Mouse (Mus musculus) embryonic facial prominence, embryonic 10.5 days (tissue): Measurements from ENCODE around the gene Rbms3. TPM values are rescaled to one million over a fixed set of nuclear protein-coding genes. Genes with fewer than 3 reads are reported as not detected.

Source experiments
- DNase-seq: peaks from one replicate; pipeline ENCODE4 v3.0.0-alpha.2; 2017; ENCODE audit warnings: low spot score
- H3K27ac ChIP-seq: fragments of 300-500 bp; sonication (generic); replicated peaks from 2 replicates; pipeline ENCODE4 v1.5.1; 2016; ENCODE audit warnings: mild to moderate bottlenecking
- H3K27me3 ChIP-seq: fragments of 300-500 bp; sonication (generic); replicated peaks from 2 replicates; pipeline ENCODE4 v1.6.1; 2016; ENCODE audit warnings: low read depth, mild to moderate bottlenecking; ENCODE audit not compliant: poor library complexity, severe bottlenecking
- H3K36me3 ChIP-seq: fragments of 300-500 bp; sonication (generic); replicated peaks from 2 replicates; pipeline ENCODE4 v1.6.1; 2016; ENCODE audit warnings: mild to moderate bottlenecking, moderate library complexity
- H3K4me1 ChIP-seq: fragments of 300-500 bp; sonication (generic); 2 replicates; pipeline ENCODE4 v1.6.1; 2016
- H3K4me3 ChIP-seq: fragments of 300-500 bp; sonication (generic); 2 replicates; pipeline ENCODE4 v1.5.1; 2016; ENCODE audit warnings: mild to moderate bottlenecking, moderate library complexity
- H3K9me3 ChIP-seq: fragments of 300-500 bp; sonication (generic); 2 replicates; pipeline ENCODE4 v1.6.1; 2016; ENCODE audit warnings: mild to moderate bottlenecking
- WGBS: fragments of 180-500 bp; shearing (Covaris S2); methylation state at CpG from one replicate; pipeline ENCODE4 v1.1.7; 2016; 5-methylcytosine and 5-hydroxymethylcytosine counted together
- polyA plus RNA-seq: library from polyadenylated mRNA; unstranded; fragments of >200 nt; fragmentation: Nextera tagmentation; extraction: Ambion mirVana; gene quantifications from 2 replicates; pipeline ENCODE4 v1.2.1, GENCODE M21; 2016

Rbms3 gene
- polyA plus RNA-seq, 1 experiment from 2014 or later, result 29.9 TPM

DNA sequence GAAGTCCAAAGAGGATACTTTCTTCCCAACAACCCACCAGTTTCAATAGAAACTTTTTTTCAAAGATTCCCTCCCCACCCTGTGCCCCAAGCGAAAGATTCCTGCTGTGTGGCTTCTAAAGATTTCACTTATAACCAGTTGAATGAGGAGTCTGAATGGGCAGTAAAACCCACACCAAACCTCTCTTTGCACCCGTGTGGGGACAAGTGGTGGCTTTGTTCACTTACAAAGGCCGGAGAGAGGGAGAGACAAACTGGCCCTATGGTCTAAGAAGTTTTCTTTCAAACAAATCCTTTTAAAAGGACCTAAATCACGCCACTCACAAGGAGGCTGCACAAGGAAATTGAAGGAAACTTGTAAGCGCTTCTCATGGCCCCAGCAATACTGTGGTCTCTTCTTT lies 268.3 kb downstream of the Rbms3 start:
- Histone ChIP-seq H3K4me1 (peaks cover 18% of the 10 kb centered on the region), H3K27ac (no peak overlapping the region), H3K36me3 (no peaks in the 10 kb centered on the region), H3K27me3 (peaks cover 41% of the 10 kb centered on the region), H3K4me3 (no peak overlapping the region), H3K9me3 (no peaks in the 10 kb centered on the region)
- 32% methylated on average over 5 of the region's 5 CpGs for WGBS
- no peak for DNase-seq

DNA sequence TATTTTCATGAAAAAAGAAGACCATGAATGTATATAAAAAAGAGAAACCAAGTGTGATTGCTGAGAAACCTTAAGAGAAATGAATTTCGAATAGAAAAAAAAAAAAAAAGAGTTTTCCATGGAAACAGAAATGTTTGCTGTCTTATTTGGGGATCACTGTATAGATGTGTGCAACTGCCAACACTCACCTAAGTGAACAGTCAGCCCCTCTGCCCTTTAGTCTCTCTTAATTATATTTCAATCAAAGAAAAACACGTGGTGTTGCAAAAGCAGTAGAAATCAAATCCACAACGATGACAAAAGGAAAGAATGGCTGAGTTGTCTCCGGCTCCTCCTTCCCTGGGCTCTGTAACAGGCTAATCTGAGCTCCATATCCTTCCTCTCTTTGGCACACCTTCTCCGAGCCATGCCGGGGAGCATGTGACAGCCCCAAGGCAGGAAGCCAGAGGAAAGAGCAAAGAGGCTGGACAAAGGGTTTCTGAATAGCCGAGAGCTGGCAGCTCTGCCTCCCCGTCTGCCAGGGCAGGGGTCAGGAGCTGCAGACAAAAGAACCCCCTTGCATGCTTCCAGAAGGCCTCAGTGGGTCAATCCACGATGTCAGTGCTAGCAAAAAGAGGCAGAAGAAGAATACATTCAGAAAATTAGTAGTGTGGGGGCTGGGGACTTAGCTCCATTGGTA lies 272.8 kb downstream of the Rbms3 start:
- H3K4me3 ChIP-seq, result no peak overlapping the region
- peak; percentile 77 for DNase-seq
- H3K9me3 ChIP-seq, result no peaks in the 10 kb centered on the region
- peaks cover 29% of the 10 kb centered on the region for H3K27me3 ChIP-seq
- peaks cover 14% of the 10 kb centered on the region for H3K4me1 ChIP-seq
- 12% methylated on average over 9 of the region's 9 CpGs for WGBS
- H3K27ac ChIP-seq, result peak overlapping the region; percentile 70
- H3K36me3 ChIP-seq, result no peaks in the 10 kb centered on the region

DNA sequence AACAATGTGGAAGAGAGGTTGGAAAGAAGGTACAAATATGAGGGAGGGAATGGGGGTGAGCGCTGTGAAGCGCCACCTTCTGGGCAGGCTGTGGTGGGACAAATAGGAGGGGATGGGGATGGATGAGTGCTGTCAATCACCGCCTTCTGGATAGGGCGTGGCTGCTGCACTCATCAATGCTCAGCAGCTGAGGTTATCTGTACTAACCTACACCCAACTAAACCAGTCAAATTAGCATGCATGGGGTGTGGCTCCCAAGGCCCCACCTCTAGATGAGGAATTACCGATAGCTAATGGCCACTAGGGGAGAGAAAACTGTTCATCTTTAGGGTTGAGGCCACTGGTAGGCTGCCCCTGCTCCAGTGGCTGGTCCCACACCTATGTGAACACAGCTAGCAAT lies 274.2 kb downstream of the Rbms3 start:
- Histone ChIP-seq H3K36me3 (no peaks in the 10 kb centered on the region), H3K27me3 (peaks cover 28% of the 10 kb centered on the region), H3K27ac (no peak overlapping the region), H3K4me3 (no peak overlapping the region), H3K4me1 (peaks cover 14% of the 10 kb centered on the region), H3K9me3 (no peaks in the 10 kb centered on the region)
- no peak for DNase-seq
- WGBS, result 64% methylated on average over 5 of the region's 5 CpGs

DNA sequence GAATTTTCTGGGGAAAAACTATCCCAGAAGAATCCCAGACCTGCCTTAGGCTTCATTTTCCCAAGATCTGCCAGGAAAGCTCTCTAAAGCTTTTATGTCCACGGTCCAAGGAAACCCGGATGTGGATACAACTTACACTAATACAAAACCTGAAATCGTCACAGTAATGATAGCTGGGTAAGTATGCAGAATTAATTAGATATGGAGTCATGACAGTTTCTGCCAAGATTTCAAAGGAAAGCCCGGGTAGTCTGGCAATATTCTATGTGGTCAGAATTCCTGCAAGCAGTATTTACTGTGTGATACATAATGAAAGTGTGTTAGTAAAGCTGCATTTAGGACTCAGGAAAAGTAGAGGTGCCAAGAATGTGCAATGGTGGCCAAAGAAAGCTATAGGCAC lies 287.4 kb downstream of the Rbms3 start:
- Histone ChIP-seq H3K27me3 (no peaks in the 10 kb centered on the region), H3K9me3 (no peaks in the 10 kb centered on the region), H3K27ac (no peak overlapping the region), H3K4me3 (no peak overlapping the region), H3K4me1 (no peaks in the 10 kb centered on the region), H3K36me3 (no peaks in the 10 kb centered on the region)
- 88% methylated on average over 4 of the region's 4 CpGs for WGBS
- DNase-seq, result no peak

DNA sequence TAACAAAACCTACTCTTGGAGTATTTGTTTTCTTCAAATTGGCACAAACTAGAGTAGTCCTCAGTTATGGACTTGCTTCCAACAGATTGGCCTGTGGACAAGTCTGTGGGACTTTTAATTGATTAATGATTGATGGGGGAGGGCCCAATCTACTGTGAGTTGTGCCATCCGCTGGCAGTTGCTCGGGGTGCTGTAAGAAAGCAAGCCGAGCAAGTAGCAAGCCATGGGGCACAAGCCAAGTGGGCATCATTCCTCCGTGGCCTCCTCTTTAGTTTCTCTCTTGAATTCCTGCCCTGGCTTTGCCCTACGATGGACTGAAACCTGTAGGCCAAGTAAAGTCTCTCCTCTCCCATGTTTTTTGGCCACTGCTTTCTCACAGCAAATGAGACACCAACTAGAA lies 299.0 kb downstream of the Rbms3 start:
- H3K9me3 ChIP-seq, result no peaks in the 10 kb centered on the region
- 93% methylated on average over 5 of the region's 5 CpGs for WGBS

DNA sequence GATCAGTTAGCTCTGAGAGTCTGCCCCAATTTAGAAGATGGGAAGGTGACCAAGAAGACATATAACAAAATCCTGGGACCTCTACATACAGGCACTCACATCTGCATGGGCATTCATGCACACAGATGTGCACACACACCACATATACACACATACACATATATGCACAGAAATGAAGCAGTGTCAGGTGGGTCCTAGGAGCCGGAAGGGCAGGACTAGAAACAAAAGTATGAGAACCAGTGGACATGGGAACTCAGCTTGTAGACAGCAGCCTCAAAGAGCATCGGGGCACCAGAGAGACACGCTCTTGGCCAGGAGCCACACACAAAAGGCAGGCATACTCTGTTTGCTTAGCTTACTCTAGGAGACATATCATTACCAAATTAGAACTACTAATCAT lies 310.4 kb downstream of the Rbms3 start:
- H3K4me3 ChIP-seq, result no peak overlapping the region
- no peak overlapping the region for H3K27ac ChIP-seq
- H3K36me3 ChIP-seq, result no peaks in the 10 kb centered on the region
- no peaks in the 10 kb centered on the region for H3K27me3 ChIP-seq
- no peak for DNase-seq
- WGBS, result 91% methylated on average over 3 of the region's 3 CpGs
- peaks cover 9% of the 10 kb centered on the region; the same call in 1 of the 2 replicates for H3K4me1 ChIP-seq
- H3K9me3 ChIP-seq, result no peaks in the 10 kb centered on the region

More for the DNA sequence above, 299.0 kb downstream of the Rbms3 start:
- DNase-seq, result no peak
- Histone ChIP-seq H3K36me3 (no peaks in the 10 kb centered on the region), H3K27ac (no peak overlapping the region), H3K4me1 (no peaks in the 10 kb centered on the region), H3K27me3 (no peaks in the 10 kb centered on the region), H3K4me3 (no peak overlapping the region)

DNA sequence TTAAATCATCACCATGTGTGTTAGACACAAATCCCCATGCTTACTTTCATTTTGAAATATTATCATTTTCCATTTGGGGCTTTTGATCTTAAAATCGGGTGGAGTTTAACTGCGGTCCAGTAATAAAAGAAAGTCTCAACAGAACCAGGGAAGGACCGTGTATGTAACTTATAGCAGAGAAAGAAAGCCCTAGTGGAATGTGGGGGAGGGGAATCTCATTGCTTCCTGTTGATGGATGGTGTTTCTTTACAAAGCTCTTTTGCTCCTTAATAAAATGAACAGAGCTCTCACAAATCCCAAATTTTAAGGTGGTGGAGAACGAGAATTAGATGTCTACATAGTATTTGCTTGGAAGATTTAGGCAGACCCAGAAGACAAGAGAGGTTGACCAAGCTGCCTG lies 311.3 kb downstream of the Rbms3 start:
- H3K9me3 ChIP-seq, result no peaks in the 10 kb centered on the region
- H3K4me3 ChIP-seq, result no peak overlapping the region
- DNase-seq, result no peak
- peaks cover 9% of the 10 kb centered on the region; the same call in 1 of the 2 replicates for H3K4me1 ChIP-seq
- 72% methylated on average over 4 of the region's 4 CpGs for WGBS
- H3K27me3 ChIP-seq, result no peaks in the 10 kb centered on the region
- H3K36me3 ChIP-seq, result no peaks in the 10 kb centered on the region
- no peak overlapping the region for H3K27ac ChIP-seq

DNA sequence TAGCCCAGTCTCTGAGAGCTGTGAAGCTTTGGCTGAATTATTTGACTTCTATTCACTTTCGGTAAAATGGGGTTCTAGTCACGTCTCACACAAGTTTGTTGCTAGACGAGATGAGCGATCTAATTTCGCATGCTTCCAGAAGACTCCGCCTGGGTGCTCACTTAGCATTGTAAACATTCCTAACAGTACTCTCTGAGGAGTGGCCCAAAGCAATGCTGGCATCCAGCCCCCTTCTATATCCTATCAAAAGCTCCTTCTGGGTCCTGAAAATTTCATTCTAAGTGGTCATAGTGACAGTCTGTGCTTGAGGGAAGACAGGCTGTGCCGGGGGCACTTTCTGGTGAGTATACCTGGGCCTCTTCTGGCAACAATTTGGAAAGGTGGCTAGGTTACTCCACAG lies 312.5 kb downstream of the Rbms3 start:
- H3K27me3 ChIP-seq, result no peaks in the 10 kb centered on the region
- no peak for DNase-seq
- peaks cover 9% of the 10 kb centered on the region; the same call in 1 of the 2 replicates for H3K4me1 ChIP-seq
- no peaks in the 10 kb centered on the region for H3K9me3 ChIP-seq
- 96% methylated on average over 7 of the region's 7 CpGs for WGBS
- H3K4me3 ChIP-seq, result no peak overlapping the region
- no peak overlapping the region for H3K27ac ChIP-seq
- no peaks in the 10 kb centered on the region for H3K36me3 ChIP-seq

DNA sequence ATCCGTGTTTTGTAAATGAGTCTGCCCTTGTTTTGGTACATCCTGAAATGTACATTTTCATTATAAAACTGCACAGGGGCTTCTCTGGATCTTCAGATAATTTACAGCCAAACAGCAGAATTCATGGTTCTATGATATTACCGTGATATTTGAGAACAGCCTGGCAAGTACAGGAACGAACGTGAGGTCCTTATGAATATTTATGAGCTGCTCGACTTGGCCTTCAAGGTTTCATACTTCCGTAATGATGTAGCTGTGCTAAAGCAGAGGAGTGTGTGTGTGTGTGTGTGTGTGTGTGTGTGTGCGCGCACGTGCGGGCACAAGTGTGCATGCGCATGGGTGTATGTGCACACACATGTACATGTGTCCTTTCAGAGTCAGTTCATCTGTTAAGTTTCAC lies 316.1 kb downstream of the Rbms3 start:
- no peak overlapping the region for H3K27ac ChIP-seq
- H3K4me3 ChIP-seq, result no peak overlapping the region
- DNase-seq, result no peak
- peaks cover 6% of the 10 kb centered on the region; the same call in 1 of the 2 replicates for H3K9me3 ChIP-seq
- WGBS, result 87% methylated on average over 11 of the region's 11 CpGs
- no peaks in the 10 kb centered on the region for H3K36me3 ChIP-seq
- peaks cover 7% of the 10 kb centered on the region; the same call in 1 of the 2 replicates for H3K4me1 ChIP-seq
- no peaks in the 10 kb centered on the region for H3K27me3 ChIP-seq

DNA sequence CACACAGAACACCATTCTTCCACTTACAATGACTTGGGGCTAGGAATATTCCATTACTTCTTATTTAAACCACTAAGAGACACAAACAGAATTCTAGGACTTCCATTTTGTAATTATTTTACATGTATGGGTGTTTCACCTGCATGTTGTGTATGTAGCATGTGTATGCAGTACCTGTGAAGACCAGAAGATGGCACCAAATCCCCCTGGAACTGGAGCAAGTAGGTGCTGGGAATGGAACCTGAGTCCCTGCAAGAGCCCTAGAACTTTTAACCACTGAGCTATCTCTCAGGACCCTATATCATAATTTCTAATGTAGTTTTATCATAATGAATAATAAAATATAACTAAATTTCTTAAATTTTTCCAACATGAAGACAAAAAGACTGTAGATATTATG lies 319.9 kb downstream of the Rbms3 start:
- Histone ChIP-seq H3K27me3 (no peaks in the 10 kb centered on the region), H3K9me3 (peaks cover 6% of the 10 kb centered on the region; the same call in 1 of the 2 replicates), H3K4me1 (no peaks in the 10 kb centered on the region), H3K4me3 (no peak overlapping the region), H3K27ac (no peak overlapping the region), H3K36me3 (no peaks in the 10 kb centered on the region)
- DNase-seq, result no peak

DNA sequence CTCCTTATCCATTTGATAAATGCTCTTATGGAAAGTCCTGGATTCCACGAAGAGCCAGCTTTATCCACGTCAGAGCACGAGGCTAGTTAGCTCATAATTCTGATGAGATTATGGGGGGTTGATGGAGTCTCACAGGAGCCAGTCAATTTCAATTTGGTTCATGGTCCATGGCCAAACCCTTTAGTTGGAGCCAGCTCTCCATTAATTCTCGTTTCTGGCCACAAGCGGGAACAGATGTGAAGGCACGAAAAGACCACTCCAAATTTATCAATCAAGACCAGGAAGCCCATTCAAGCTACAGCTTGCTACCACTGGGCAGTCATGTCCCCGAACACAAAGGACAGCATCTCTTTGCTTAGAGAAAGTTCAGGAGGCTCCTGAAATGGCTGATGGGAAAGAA lies 330.7 kb downstream of the Rbms3 start:
- no peak overlapping the region for H3K27ac ChIP-seq
- no peaks in the 10 kb centered on the region for H3K9me3 ChIP-seq
- H3K36me3 ChIP-seq, result no peaks in the 10 kb centered on the region
- DNase-seq, result no peak
- H3K4me3 ChIP-seq, result no peak overlapping the region
- no peaks in the 10 kb centered on the region for H3K4me1 ChIP-seq
- no peaks in the 10 kb centered on the region for H3K27me3 ChIP-seq
- 84% methylated on average over 7 of the region's 7 CpGs for WGBS

DNA sequence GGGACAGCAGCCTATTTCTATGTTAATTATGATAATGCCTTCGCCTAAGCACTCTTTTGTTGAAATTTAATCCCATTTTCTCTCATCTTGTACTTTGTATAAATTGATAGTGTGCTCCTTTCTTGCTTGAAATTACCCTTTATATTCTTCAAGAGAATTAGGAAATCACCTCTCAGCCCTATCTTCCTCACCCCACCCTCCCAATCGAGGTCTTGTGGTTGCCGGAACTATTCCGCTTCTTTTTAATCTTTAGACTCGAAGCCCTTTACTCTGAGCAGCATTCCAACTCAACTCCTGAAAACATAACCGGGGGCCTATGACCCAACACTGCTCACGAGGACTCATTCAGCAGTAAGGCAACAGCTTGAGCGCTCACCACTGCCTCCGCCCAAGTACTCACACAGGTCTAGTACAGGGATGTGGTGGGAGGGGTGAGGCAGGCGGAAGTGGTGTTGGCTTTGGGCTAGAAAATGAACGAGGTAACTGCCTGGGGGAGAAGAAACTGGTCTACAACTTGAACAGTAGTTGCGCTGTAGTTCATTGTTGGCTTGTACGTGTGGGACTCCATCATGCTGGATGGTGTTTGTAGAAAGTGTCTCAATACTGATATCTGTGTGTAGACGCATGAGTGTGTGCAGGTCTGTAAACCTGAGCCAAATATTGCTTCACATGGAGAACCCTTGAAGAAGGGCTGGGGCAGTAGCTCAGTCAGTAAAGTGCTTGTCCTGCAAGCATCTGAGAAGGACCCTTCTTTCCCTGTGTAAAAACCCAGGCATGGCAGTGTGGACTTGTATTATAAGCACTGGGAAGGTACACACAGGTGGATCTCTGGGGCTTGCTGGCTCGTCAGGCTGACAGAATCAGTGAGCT lies 331.8 kb downstream of the Rbms3 start:
- Histone ChIP-seq H3K9me3 (no peaks in the 10 kb centered on the region), H3K27me3 (no peaks in the 10 kb centered on the region), H3K4me1 (no peaks in the 10 kb centered on the region), H3K36me3 (no peaks in the 10 kb centered on the region), H3K27ac (no peak overlapping the region), H3K4me3 (no peak overlapping the region)
- 34% methylated on average over 15 of the region's 15 CpGs for WGBS
- no peak for DNase-seq
